Mouse (Mus musculus) layer of hippocampus, adult 9-11 months (tissue): ENCODE measurements around the gene Gps1.
A peak's percentile ranks its signal among the peaks of the same experiment; 100 is the strongest.
"Not testable (repeated sequence)": the region's sequence is repeated elsewhere in the genome, so short reads cannot be mapped to it uniquely, and the experiment has no call there.

Source experiments
- DNase-seq: peaks from one replicate; pipeline ENCODE4 v3.0.0; 2022

Gps1 gene

DNA sequence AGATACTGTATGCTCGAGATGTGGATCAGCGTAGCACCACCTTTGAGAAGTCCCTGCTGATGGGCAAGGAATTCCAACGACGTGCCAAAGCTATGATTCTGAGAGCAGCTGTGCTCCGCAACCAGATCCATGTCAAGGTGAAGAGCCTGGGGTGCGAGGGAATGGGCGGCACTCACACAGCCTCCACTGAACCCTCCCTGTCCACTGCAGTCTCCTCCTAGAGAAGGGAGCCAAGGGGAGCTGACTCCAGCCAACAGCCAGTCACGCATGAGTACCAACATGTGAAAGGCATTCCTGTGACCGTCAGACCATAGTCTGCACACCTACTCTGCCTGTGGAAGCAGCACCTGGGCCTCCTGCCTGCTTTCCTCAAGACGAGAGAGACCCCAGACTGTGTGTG is 4.4 kb downstream of the Gps1 start:
- DNase-seq: not testable (repeated sequence)

DNA sequence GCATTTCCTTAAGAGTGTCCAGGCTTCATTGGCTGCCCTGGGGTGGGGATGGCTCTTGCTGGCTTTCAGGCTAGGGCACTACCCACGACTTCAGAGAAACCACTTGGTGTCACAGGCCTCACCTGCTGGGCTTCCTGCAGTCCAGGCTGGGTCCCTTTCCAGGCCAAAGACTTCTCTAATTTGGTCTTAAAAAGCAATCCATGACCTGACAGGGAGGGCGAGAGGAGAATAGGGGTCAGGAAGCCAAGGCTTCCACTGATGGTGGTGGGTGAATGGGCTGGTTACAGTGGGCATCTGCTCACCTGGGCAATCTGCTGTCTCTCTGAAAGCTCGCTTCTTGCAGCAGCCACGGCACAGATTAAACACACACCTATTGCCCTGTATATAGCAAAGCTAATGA is 5.3 kb downstream of the Gps1 start:
- no peak for DNase-seq

DNA sequence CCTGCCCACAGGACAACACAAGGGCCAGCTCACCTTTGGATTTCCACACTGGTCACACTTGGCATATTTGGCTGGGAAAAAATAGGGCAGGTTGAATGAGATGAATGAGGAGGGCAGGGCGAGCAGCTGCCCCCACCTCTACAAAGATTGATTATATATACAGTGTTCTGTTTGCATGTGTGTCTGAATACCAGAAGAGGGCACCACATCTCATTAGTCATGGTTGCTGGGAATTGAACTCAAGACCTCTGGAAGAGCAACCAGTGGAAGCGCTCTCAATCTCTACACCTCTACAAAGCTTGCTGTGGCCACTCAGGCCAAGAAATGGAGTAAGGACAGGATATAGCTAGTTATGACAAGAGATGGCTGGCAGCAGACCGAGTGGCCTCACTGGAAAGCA is 5.7 kb downstream of the Gps1 start:
- DNase-seq: no peak

DNA sequence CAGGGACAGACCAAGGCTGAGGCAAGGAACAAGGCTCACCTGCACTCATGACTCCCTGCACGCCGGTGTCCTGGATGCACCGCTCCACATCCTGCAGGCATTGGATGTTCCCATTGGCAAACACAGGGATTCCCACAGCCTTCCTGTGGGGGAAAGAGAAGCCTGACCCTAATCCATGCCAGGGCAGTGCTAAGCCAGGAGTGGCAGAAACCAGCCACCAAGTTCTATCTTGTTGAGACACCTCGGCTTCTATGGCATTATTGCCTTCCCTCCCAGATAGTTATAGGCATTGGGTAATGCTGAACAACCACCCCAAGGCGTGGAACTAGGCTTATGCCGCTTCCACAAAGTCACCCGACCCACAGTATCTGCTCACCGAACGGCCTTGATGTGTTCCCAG is 8.6 kb downstream of the Gps1 start:
- no peak for DNase-seq

DNA sequence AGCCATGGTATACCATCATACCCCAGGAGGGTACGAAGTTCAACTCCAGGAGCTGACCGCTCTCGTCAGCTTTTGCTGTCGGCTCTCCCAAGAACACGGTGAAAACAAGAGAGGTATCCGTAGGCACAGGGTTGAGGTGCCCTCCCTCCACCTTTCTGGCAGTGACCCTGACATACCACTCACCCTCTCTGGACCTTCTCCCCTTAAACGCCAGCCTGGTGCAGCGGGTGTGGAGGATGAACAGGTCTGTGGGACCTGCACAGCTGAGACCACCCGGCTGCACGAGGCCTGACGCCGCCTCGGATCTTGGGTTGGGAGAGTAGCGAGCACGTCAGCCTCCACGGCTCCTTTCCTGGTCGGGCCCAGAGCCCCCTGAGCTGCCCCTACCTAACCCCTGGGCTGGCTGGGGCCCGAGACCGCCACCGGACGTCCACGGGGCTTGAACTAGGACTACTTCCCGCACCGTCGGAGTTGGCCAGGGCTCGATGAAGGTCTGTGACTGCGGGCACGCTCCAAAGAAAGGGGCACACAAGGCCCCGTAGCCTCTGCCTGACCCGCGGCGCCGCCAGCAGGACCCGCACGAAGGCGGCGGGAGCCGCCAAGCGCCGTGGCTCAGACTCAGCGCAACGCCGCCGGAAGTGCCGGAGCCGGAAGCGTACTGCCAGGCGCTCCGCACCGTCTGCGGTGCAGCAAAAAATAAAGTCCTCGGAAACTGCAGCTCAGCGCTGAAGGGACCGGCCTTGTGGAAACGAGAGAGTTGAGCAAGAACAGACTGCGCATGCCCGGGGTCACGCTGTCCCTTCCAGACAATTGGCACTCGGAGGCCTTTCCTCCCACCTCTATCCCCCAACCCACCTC is 11.9 kb downstream of the Gps1 start, which contains the start of gene Dus1l:
TSS of gene Dus1l (minus strand) at position 648 of the 858 bp plus-strand sequence.
- peak; percentile 94 for DNase-seq

DNA sequence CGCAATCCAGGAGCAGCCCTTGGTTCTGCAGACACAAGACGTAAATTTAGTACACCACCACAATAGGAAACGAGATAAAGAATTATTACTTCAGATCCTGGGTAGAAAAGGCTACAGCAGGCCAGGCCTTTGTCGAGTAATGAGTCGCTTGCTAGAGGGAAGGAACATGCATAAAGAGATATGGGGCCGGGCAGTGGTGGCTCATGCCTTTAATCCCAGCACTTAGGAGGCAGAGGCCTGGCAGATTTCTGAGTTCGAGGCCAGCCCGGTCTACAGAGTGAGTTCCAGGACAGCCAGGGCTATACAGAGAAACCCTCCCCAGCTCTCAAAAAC is 12.5 kb downstream of the Gps1 start:
- DNase-seq: no peak

DNA sequence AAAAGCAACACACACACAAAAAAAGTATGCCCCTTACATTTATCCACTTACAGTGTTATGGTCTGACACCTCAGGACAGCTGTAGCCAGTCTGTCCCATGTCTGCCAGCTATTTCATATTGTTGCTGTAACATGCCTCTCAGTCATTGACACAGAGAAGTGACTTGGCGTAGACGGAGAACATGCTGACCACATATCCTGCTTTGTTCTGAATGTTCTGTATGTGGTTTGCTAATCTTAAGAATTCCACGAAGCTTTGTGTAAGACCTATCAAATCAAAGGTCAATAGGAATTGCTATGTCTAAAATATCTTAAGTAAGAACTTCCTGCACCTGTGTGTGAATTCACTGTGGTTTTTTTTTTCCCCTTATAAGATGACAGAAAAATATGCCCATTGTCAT is 14.2 kb downstream of the Gps1 start:
- DNase-seq: no peak

DNA sequence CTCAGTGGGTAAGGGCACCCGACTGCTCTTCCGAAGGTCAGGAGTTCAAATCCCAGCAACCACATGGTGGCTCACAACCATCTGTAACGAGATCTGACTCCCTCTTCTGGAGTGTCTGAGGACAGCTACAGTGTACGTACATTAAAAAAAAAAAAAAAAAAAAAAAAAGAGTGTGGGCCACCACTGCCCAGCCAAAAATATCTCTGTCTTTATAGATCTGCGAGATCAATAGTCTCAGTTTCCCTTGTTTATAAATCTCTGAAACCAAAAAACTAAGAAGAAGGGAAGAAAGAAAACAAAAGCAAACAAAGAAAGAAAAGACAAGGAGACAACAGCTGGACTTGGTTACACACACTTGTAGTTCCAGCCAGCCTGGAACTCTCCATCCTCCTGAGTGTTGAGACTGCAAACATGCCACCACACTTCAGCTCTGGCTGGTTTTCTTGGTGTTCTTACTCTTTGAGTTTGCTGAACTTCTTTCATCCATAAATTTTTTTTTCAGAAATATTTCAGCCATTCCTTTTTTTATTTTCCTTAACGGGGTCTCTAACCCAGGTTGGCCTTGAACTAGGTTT is 15.3 kb downstream of the Gps1 start:
- no peak for DNase-seq

DNA sequence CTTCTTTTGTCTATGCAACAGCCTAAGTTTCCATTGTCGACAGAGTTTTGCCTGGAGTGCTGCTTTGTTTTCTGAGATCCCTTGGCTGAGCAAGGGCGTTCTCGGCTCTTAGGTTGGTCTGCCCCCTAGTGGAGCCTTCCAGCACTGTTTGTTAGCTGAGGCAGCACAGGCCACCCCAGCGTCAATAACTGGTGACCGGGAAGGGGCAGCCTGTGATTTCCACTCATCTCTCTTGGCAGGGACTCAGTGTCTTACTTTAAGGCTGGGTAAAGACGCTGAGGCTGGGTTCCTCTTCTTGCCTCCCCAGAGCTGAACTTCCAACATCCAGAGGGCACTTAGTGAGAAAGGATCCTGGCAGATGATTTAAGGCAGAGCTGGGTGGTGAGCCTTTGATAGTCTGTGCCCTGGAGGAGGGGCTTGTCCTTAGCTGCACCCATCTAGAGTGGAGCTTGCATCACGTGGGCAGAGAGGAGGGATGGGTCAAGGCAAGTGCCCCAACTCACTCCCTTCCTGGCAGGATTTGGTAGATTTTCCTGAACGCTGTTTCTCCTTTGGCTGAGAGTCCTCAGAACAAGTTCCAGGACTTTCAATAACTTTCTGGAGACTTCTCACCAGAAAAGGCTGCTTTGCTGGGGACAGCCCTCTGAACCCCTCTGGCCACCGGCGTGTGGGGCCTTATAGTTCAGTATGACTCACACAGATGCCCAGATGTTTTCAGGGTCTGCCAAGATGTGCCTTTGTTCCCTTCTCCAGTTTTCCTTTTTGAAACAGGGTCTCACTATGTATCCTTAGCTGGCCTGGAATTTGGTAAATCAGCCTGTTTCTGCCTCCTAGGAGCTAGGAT is 16.2 kb downstream of the Gps1 start:
- peak; percentile 81 for DNase-seq

DNA sequence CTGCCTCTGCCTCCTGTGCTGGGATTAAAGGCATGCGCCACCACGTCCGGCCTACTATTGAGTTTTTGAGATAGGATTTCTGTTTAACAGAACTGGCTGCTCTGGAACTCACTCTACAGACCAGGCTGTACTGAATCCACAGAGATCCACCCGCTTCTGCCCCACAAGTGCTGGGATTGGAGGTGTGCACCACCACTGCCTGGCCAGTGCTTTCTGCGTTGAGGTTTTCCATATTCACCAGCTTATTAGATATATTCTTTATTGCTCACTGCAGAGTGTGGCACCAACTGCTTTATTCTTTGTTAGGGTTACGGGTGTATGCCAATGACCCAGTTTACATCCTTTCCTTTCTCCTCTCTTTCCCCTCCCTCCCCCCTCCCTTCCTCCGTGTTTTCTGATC is 20.2 kb downstream of the Gps1 start:
- DNase-seq: no peak

DNA sequence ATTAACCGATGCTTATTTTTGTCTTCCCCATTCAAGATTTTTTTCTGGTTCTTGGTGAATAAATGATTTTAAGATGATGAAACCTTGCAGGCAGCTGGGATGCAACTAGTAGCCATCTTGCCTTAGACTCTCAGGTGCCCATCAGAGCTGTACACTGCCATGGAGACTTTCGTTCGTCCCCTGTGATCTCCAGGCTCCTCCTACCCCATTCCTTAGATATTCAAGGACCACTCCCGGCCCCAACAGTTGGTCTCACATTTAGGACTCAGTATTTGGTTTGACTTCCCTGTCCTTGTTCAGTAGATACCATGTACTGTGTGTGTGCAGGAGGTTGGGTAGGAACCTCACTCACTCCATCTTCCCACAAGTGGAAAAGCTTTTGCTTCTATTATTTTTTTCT is 20.7 kb downstream of the Gps1 start:
- no peak for DNase-seq

DNA sequence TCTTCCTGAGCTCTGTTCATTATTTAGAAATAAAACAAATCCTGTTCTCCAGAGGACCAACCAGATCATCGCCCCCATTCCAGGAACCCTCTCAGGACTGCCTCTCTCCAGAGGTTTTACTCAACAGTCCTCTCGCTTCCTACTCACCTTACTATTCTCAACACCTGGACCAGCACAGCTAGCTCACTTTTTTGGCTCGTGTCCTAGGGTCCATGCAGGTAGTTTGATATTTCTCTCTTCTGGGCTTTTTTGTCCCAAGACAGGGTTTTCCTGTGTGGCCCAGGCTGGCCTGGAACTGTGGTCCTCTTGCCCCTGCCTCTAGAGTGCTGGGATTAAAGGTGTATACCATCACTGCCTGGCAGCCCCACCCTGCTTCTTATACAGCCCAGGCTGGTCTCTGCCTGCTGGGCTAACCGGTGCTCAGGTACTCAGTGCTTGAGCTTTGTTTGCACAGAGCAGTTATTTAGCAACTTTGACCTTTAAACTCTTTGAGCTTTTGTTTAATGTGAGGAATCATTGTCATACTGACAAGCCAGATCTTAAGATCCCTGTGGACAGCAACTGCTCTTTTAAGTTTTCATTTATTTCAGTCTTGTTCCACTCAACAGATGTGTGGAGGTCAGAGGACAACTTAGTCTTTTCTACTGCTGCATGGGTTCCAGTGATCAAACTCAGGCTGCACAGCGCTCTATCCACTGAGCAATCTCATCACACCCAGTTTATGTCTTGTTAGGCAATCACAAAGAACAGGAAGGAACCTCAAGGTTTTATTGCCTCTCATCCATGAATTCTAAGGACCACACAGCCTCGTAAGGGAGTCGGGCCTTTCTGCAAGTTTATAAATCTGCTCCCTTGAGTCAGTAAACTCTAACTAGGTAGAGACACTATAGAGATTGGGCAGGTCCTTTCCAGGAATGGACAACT is 21.6 kb downstream of the Gps1 start:
- no peak for DNase-seq

DNA sequence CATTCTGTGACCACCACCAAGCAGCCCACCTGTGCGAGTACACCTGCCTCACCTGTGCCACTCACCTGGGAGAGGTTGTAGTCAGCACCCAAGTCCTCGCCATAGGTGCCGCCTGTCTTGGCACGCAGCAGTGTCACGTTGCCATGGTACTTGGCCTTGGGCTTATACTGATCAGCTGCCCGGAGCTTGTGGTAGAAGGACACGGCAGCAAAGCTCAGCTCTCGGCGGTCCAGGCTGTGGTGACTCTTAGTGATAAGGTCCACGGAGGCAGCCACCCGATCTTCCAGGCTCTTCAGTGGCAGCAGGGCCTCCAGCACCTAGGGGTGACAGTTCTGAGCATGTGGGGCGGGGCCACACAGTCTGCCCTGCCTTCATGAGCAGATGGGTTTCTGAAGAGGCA is 23.9 kb downstream of the Gps1 start:
- DNase-seq: no peak

DNA sequence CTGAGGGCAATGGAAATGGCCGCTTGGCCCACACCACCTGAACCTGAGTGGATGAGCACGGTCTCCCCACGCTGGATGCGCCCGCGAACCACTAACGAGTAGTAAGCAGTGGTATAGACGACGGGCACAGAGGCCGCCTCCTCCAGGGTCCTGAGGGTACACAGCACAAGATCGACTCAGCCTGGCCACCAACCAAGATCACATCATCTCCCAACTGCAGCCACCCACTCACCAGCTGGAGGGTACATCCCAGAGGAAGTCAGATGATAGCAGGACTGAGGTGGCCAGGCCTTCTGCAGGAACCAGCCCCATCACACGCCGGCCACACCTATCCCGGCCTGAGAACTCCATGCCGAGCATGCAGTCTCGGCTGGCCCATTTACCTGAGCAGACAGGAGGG is 28.0 kb downstream of the Gps1 start:
- DNase-seq: peak; percentile 54

DNA sequence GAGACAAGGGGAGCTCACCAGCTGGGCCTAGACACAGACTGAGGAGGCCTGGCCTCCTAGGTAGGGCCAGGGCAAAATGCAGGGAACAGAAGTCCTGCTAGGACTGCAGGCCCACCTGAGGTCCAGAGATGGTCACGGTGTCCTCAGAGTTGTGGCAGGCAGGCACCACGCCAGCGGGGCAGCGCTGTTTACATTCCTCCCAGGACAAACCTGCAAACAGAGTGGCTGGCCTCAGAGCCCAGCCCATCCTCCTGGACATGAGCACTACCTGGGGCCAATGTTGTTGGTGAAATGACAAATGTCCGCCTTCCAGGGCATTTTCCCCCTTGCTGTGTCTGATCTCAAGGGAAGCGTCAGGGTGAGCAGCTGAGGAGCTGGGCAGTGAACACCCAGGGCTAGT is 33.3 kb downstream of the Gps1 start:
- no peak for DNase-seq

DNA sequence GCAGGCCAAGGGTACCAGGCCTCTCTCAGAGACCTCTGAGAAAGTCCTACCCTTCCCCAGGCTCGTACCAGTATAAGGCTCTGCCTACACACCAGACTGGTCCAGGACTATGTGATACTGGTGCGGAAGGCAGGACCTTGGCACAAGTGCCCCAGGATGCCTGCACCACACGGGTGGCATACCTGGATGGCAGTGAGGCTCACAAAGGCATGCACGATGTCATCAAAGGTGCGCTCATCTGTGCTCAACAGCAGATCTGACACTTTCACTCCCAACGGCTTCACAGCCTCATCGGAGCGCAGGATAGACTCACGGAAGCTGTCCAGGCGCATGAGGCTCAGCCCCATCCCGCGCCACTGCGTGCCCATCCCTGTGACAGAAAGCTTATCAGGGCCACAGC is 34.2 kb downstream of the Gps1 start:
- DNase-seq: no peak

DNA sequence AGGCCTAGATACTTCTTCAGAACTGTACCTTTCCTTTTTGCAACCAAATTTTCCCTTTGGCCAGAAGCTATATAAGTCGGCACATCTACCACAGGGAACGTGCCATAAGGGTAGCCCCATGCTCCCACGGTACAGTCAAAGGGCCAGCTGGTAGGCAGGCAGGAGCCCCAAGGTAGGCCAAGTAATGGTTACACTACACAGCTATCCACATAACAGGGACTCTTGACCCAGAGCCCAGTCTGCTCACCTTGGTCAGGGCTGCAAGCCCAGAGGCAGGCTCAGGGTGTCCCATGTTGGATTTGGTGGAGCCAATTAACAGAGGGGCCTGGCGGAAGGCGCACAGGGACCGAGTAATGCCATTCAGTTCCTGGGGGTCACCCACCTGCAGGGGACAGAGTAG is 35.5 kb downstream of the Gps1 start:
- no peak for DNase-seq

DNA sequence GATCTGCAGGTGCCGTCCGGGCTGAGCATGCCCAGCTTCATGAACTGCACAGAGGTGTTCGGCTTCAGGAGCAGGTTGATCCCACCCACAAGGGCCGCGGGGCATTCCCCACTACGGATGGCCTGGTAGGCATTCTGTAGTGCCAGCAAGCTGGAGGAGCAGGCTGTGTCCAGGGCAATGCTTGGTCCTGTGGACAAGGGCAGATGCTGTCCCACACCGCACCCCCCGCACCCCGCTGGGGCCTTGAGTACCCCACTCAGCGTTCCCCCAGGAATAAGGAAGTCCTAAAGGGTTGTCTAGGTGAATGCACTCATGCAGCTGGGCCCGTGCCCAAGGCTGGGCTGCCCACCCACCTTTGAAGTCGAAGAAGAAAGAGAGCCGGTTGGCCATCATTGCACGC is 36.5 kb downstream of the Gps1 start:
- DNase-seq: no peak

DNA sequence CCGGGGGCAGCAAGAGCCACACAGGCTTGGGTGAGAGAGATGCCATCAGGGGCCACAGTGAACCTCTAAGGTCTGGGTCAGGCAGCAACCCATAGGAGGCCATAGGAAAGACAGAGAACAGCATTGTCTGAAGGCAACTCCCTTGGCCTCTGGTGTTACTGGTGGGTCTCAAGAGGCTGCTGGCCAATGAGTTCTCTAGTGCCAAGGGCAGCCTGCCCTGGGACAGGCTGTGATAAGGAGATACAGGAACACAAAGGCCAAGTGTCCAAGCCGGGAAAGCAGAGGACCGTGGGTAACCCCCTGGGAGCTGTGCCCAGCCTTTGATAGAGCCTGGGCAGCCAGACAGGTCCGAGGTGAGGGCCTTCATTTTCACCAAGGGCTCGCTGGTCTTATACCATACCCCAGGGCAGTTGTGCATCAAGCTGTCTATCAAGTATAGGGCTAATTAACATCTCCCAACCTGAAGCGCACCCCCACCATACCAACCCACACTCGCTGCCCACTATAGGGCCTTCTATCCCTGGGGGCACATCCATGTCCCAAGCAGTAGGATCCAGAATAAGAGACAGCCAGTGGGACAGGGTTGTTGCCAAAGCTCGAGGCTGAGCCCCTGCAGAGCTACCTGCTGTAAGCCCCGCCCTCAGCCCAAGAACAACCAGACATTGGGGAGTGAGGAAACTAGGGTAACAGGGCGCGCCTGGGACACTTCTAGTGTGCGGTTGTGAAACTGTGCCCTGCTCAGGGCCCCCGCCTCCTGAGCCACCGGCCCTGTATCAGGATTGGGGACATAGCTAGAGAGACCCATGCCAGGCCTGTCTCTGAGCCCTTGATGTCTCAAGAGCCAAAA is 37.2 kb downstream of the Gps1 start:
- DNase-seq: peak; percentile 67

DNA sequence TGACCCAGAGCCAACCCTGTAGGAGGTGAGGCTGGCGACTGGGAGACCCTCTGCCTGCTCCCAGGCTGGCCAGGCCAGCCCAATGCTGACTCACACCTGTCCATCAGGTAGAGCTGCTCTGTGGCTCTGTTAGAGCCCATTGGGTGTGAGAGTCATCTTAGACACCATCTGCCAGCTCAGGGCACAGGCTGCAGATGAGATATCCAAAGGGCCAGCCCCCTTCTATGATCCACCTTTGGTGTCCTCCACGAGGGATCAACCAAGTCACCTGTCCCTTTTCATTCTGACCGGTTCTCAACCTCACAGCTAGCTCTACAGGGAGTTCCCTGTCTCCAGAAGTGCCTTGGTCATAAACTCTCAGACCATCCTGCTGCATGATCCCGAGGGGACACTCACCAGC is 38.2 kb downstream of the Gps1 start:
- no peak for DNase-seq

DNA sequence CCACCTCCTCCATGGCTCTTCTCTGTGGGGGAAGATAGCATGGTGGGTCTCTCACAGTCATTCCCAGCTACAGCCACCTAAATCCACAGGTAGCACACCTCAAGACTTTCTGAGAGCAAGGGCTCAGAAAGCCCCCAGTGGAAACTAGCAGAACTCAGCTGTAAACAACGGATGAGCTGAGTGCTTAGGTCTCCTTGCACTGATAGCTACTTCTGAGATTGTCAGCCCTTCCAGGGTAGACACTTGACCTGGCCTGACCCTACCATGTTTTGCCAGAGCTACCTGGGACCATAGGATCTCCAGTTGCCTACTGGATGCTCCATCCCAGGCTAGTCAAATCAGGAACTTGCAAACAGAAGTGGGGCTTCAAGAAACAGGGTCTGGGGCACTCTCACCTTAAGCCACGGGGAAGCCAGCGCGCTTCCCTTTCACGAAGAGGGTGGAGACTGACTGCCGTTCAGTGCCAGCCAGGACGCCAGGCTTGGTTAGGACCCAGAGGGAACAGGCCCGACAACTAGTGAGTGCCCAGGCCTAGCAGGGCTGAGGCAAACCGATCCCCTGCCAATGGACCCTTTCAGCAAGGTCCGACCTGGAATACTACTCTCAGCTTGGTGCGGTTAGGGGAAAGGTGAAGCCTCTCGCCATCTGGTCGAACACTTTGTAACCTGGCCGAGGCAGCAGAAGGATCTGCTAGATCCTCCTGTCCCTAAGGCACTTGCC is 38.9 kb downstream of the Gps1 start:
- DNase-seq: no peak
